Mouse (Mus musculus): Measurements from ENCODE around the gene Tfdp1.

GRCm38 (mm10) chr8:13305884-13306283 is 32.7 kb upstream of the Tfdp1 start:
- TF ChIP-seq CTCF (IDR thresholded peaks at IDR 0.05; ENCODE audit: control insufficient read depth, insufficient read depth, insufficient read length) (no peak), USF1 (IDR thresholded peaks at IDR 0.05; ENCODE audit: low read depth) (no peak), MYOD1 (IDR thresholded peaks at IDR 0.05; ENCODE audit: control insufficient read depth, insufficient read length, low read depth) (no peak)
